Comparison of ENCODE assay signal across 8 mouse cellular contexts in the genomic region with DNA sequence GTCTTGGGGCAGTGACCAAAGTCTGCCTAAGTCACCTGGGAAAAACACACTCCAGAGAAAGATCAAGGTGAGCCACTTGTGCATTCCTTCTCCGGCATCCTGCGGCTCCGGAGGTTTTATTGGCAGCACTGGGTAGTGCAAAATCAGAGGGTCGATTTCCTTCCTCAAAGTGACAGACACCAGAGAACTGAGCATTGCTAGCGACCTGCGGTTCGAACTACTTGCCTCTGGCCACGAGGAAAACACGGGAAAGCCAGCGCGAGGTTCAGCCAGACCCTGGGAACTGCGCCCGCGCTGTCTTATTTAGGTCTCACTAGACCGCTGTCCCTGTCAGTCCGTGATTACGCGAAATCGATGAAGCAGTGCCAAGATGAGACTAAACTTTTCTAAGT. TPM values are rescaled to one million over a fixed set of nuclear protein-coding genes. Genes with fewer than 3 reads are reported as not detected.
A peak's percentile ranks its signal among the peaks of the same experiment; 100 is the strongest.
DNase-seq lines count a peak whose midpoint lies in the region; ATAC-seq lines count a peak whose summit lies in the region.

No protein-coding gene starts in this region.

- no peak overlapping the region for H3K9ac ChIP-seq in embryonic facial prominence, embryonic 14.5 days (ENCODE audit: low read depth, low read length)
- no peak overlapping the region for H3K9ac ChIP-seq in hindbrain, embryonic 11.5 days (ENCODE audit: low read depth, low read length)
- H3K9ac ChIP-seq in limb, embryonic 11.5 days (ENCODE audit: low read length) = no peak overlapping the region
- 0 out of 2 replicates have a peak overlapping the region, but pooled peaks have one; percentile 12 for H3K9ac ChIP-seq in midbrain, embryonic 16.5 days (ENCODE audit: low read depth, low read length)

- H3K4me2 ChIP-seq in embryonic facial prominence, embryonic 14.5 days (ENCODE audit: low read depth, low read length) = peak overlapping the region; percentile 96
- H3K4me2 ChIP-seq in hindbrain, embryonic 11.5 days (replicated peaks; ENCODE audit: low read depth, low read length) = peak overlapping the region; percentile 91
- peak overlapping the region; percentile 92 for H3K4me2 ChIP-seq in limb, embryonic 11.5 days (ENCODE audit: low read depth, severe bottlenecking)
- peak overlapping the region; percentile 90 for H3K4me2 ChIP-seq in midbrain, embryonic 16.5 days (ENCODE audit: low read length)

- peak overlapping the region; percentile 68 for H3K4me3 ChIP-seq in embryonic facial prominence, embryonic 14.5 days (ENCODE audit: low read depth, low read length)
- peak overlapping the region; percentile 66 for H3K4me3 ChIP-seq in hindbrain, embryonic 11.5 days (ENCODE audit: low read depth, low read length)
- H3K4me3 ChIP-seq in limb, embryonic 11.5 days (ENCODE audit: low read depth, low read length) = peak overlapping the region; percentile 57
- peak overlapping the region; percentile 69 for H3K4me3 ChIP-seq in midbrain, embryonic 16.5 days (ENCODE audit: low read depth, low read length)

- peaks cover 19% of the 10 kb centered on the region for H3K27me3 ChIP-seq in embryonic facial prominence, embryonic 14.5 days (replicated peaks; ENCODE audit: control insufficient read depth, insufficient read depth, low read length)
- H3K27me3 ChIP-seq in hindbrain, embryonic 11.5 days (ENCODE audit: control insufficient read depth, insufficient read depth, low read length) = peaks cover 11% of the 10 kb centered on the region
- H3K27me3 ChIP-seq in limb, embryonic 11.5 days (ENCODE audit: control insufficient read depth, insufficient read depth, low read length) = peaks cover 15% of the 10 kb centered on the region
- no peaks in the 10 kb centered on the region for H3K27me3 ChIP-seq in midbrain, embryonic 16.5 days (ENCODE audit: control insufficient read depth, insufficient read depth, low read depth, low read length)

- no peak for ATAC-seq in embryonic facial prominence, embryonic 14.5 days (ENCODE audit: low read depth)
- no peak for ATAC-seq in hindbrain, embryonic 11.5 days (ENCODE audit: low FRiP score)
- ATAC-seq in limb, embryonic 11.5 days (ENCODE audit: insufficient number of reproducible peaks, low FRiP score, low TSS enrichment, low read depth) = no peak
- no peak for ATAC-seq in midbrain, embryonic 16.5 days

- no peaks in the 10 kb centered on the region for H3K9me3 ChIP-seq in embryonic facial prominence, embryonic 14.5 days (ENCODE audit: control insufficient read depth, low read length)
- no peaks in the 10 kb centered on the region for H3K9me3 ChIP-seq in hindbrain, embryonic 11.5 days (ENCODE audit: control insufficient read depth, low read length)
- H3K9me3 ChIP-seq in limb, embryonic 11.5 days (ENCODE audit: control insufficient read depth, low read length) = no peaks in the 10 kb centered on the region
- H3K9me3 ChIP-seq in midbrain, embryonic 16.5 days (replicated peaks; ENCODE audit: control insufficient read depth, low read length, poor library complexity, severe bottlenecking) = no peaks in the 10 kb centered on the region

- no peak overlapping the region for H3K27ac ChIP-seq in embryonic facial prominence, embryonic 14.5 days (replicated peaks; ENCODE audit: low read depth, low read length)
- no peak overlapping the region for H3K27ac ChIP-seq in hindbrain, embryonic 11.5 days (ENCODE audit: low read depth, low read length)
- no peak overlapping the region for H3K27ac ChIP-seq in limb, embryonic 11.5 days (replicated peaks; ENCODE audit: low read depth, low read length)
- no peak overlapping the region for H3K27ac ChIP-seq in midbrain, embryonic 16.5 days (ENCODE audit: low read length)

- WGBS in embryonic facial prominence, embryonic 14.5 days = under 1% methylated on average over 19 of the region's 19 CpGs
- 1% methylated on average over 19 of the region's 19 CpGs for WGBS in hindbrain, embryonic 11.5 days
- WGBS in limb, embryonic 11.5 days = under 1% methylated on average over 19 of the region's 19 CpGs
- 1% methylated on average over 19 of the region's 19 CpGs for WGBS in midbrain, embryonic 16.5 days

- H3K4me1 ChIP-seq in embryonic facial prominence, embryonic 14.5 days (ENCODE audit: control insufficient read depth, insufficient read depth, low read length) = peaks cover 13% of the 10 kb centered on the region
- H3K4me1 ChIP-seq in hindbrain, embryonic 11.5 days (replicated peaks; ENCODE audit: control insufficient read depth, insufficient read depth, low read length) = no peaks in the 10 kb centered on the region
- no peaks in the 10 kb centered on the region for H3K4me1 ChIP-seq in limb, embryonic 11.5 days (ENCODE audit: control insufficient read depth, insufficient read depth, low read length)
- H3K4me1 ChIP-seq in midbrain, embryonic 16.5 days (ENCODE audit: control insufficient read depth, insufficient read depth, low read length) = peaks cover 5% of the 10 kb centered on the region

- no peaks in the 10 kb centered on the region for H3K36me3 ChIP-seq in embryonic facial prominence, embryonic 14.5 days (ENCODE audit: control insufficient read depth, insufficient read depth, low read length)
- no peaks in the 10 kb centered on the region for H3K36me3 ChIP-seq in hindbrain, embryonic 11.5 days (ENCODE audit: control insufficient read depth, insufficient read depth, low read length)
- H3K36me3 ChIP-seq in limb, embryonic 11.5 days (ENCODE audit: control insufficient read depth, insufficient read depth, low read length) = no peaks in the 10 kb centered on the region
- H3K36me3 ChIP-seq in midbrain, embryonic 16.5 days (ENCODE audit: control insufficient read depth, insufficient read depth, low read length) = no peaks in the 10 kb centered on the region

- DNase-seq in ES-CJ7 (ENCODE audit: low read depth, low spot score) = peak; percentile 19
- DNase-seq in adrenal gland, adult 2 months = peak; percentile 40
- DNase-seq in embryonic facial prominence, embryonic 14.5 days (ENCODE audit: low spot score) = peak; percentile 36
- DNase-seq in hindbrain, embryonic 11.5 days (ENCODE audit: low spot score) = no peak
- DNase-seq in limb, embryonic 11.5 days (ENCODE audit: low spot score) = peak; percentile 58
- no peak for DNase-seq in spleen, postnatal 4 days (ENCODE audit: low spot score in 2 of 2)
- no peak for DNase-seq in frontal cortex, postnatal 10 days (ENCODE audit: low spot score in 2 of 2)

RNA-seq across cellular contexts. Expression of a gene that starts 1.7 kb away (rescaled TPM):
- under 1 TPM; 0.20 to 0.28 TPM for total RNA-seq in adrenal gland, adult 2 months (2021)
- polyA plus RNA-seq in adrenal gland, adult 2 months (2012; rRNA removed) = 0.03 TPM in 1 of 2 replicates, not detected in the other
- polyA plus RNA-seq in embryonic facial prominence, embryonic 14.5 days (2014; fragmentation: Nextera tagmentation; extraction: Ambion mirVana) = 1.4 and 3.1 TPM in 2 replicates
- 4.9 and 5.3 TPM in 2 replicates for polyA plus RNA-seq in hindbrain, embryonic 11.5 days (2014; fragmentation: Nextera tagmentation; extraction: Ambion mirVana)
- polyA plus RNA-seq in limb, embryonic 11.5 days (2014; fragmentation: Nextera tagmentation; extraction: Ambion mirVana) = 0.52 and 1.4 TPM in 2 replicates
- 14.7 and 15.6 TPM in 2 replicates for polyA plus RNA-seq in midbrain, embryonic 16.5 days (2015; fragmentation: Nextera tagmentation; extraction: Ambion mirVana)

Comparison
In these comparisons a context has a peak if more than half of its experiments do, and no peak if none do; other contexts are left out.
1. DNase-seq: peak in ES-CJ7 (single experiment), adrenal gland, adult 2 months (single experiment), embryonic facial prominence, embryonic 14.5 days (single experiment) and limb, embryonic 11.5 days (single experiment); none in hindbrain, embryonic 11.5 days (single experiment), spleen, postnatal 4 days (0 of 2) and frontal cortex, postnatal 10 days (0 of 2).
2. Peak in every context shown above with its lines, with median percentiles within 50 percentile points of each other: H3K4me2 ChIP-seq and H3K4me3 ChIP-seq.